ENCODE assay signal across 8 mouse cellular contexts in the genomic region with DNA sequence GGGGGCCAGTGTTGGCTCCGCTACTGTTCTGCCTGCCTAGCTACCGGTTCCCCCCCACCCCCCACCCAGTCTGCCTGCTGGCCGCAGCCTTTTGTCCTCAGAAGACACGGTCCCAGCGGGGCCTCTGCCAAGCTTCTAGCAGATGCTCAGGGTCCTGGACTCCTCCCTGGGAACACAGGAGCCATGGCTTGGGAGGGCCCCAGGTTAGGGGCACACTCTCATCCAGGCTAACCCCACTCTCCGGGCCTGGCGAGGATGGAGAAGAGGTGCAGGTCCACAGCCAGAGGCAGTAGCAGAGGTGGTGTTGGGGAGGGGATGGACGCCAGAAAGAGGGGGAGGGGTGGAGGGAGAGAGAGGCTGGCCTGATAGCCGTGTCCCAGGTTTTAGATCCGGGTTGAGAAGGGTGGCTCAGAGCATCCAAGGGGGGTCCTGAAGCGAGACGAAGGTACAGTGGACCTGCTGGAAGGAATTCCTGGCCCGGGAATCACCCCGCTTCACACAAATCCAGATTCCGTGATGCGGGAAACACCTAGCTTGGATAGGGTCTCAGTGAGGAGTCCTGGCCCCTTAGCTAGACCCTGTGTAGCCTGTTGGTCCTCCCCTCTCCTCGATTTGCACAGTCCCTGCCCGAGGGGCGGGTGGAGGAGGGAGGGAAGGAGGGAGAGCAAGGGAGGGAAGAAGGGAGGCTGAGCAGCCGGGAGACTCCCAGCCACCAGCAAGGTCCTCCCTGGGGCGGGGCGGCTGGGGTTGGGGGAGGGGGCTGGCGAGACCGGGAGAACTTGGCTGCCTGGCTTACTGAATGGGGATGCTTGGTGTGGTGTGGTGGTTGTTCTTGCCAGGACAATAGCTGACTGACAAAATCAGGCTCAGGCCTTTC. TPM values are rescaled to one million over a fixed set of nuclear protein-coding genes. Genes with fewer than 3 reads are reported as not detected.
DNase-seq lines count a peak whose midpoint lies in the region; ATAC-seq and TF ChIP-seq lines count a peak whose summit lies in the region.

A gene (minus strand): TSS at position 308 of the 877 bp plus-strand sequence.

- no peak for TF ChIP-seq CTCF in ES-Bruce4 (IDR thresholded peaks at IDR 0.05; ENCODE audit: low read depth, low read length)
- TF ChIP-seq CTCF in forebrain, postnatal 0 days (IDR thresholded peaks at IDR 0.05; ENCODE audit: low read depth), result no peak
- no peak for TF ChIP-seq CTCF in liver, postnatal 0 days (IDR thresholded peaks at IDR 0.05; ENCODE audit: low read depth)

- peak within 1 kb of the TSS; percentile 95 for H3K4me3 ChIP-seq in ES-Bruce4 (ENCODE audit: low read depth, low read length)
- peak within 1 kb of the TSS; percentile 54 for H3K4me3 ChIP-seq in forebrain, postnatal 0 days (ENCODE audit: low read depth, low read length)
- peak within 1 kb of the TSS; percentile 24 for H3K4me3 ChIP-seq in liver, postnatal 0 days (ENCODE audit: low read depth, low read length)

- H3K36me3 ChIP-seq in ES-Bruce4 (ENCODE audit: control insufficient read depth, insufficient read depth, low read length, poor library complexity, severe bottlenecking), result no peaks in the 10 kb centered on the region
- H3K36me3 ChIP-seq in forebrain, postnatal 0 days (ENCODE audit: insufficient read depth), result no peaks in the 10 kb centered on the region
- H3K36me3 ChIP-seq in liver, postnatal 0 days (replicated peaks; ENCODE audit: insufficient read depth, low read length), result no peaks in the 10 kb centered on the region

- H3K4me2 ChIP-seq in forebrain, postnatal 0 days (ENCODE audit: low read depth), result peak within 1 kb of the TSS; percentile 61
- peak within 1 kb of the TSS; percentile 44; the same call in 1 of the 2 replicates for H3K4me2 ChIP-seq in liver, postnatal 0 days (ENCODE audit: low read depth, low read length)

- H3K9me3 ChIP-seq in ES-Bruce4 (replicated peaks; ENCODE audit: control insufficient read depth, insufficient read depth, low read length, poor library complexity, severe bottlenecking), result no peaks in the 10 kb centered on the region
- no peaks in the 10 kb centered on the region for H3K9me3 ChIP-seq in forebrain, postnatal 0 days (ENCODE audit: low read length)
- H3K9me3 ChIP-seq in liver, postnatal 0 days (ENCODE audit: low read length), result no peaks in the 10 kb centered on the region

- peak; percentile 97 for ATAC-seq in forebrain, postnatal 0 days
- no peak for ATAC-seq in liver, postnatal 0 days
- no peak for ATAC-seq in monocyte, adult 5-6 weeks (replicated peaks; ENCODE audit: insufficient number of reproducible peaks, low FRiP score, low TSS enrichment, poor library complexity, severe bottlenecking)

- TF ChIP-seq POLR2A in ES-Bruce4 (IDR thresholded peaks at IDR 0.05; ENCODE audit: insufficient read depth, low read length), result no peak

- H3K27me3 ChIP-seq in ES-Bruce4 (ENCODE audit: control insufficient read depth, insufficient read depth, low read length, poor library complexity, severe bottlenecking), result no peaks in the 10 kb centered on the region
- H3K27me3 ChIP-seq in forebrain, postnatal 0 days (ENCODE audit: insufficient read depth, low read length), result no peaks in the 10 kb centered on the region; the same call in 1 of the 2 replicates
- peaks cover 19% of the 10 kb centered on the region; the same call in 1 of the 2 replicates for H3K27me3 ChIP-seq in liver, postnatal 0 days (ENCODE audit: insufficient read depth, low read length)

- H3K9ac ChIP-seq in ES-Bruce4 (ENCODE audit: low read depth, poor library complexity, severe bottlenecking), result peak within 1 kb of the TSS; percentile 64
- peak within 1 kb of the TSS; percentile 74 for H3K9ac ChIP-seq in forebrain, postnatal 0 days
- no peak within 1 kb of the TSS for H3K9ac ChIP-seq in liver, postnatal 0 days (replicated peaks)

- peaks cover 2% of the 10 kb centered on the region for H3K4me1 ChIP-seq in ES-Bruce4 (ENCODE audit: control insufficient read depth, insufficient read depth, low read length)
- peaks cover 3% of the 10 kb centered on the region; the same call in 1 of the 2 replicates for H3K4me1 ChIP-seq in forebrain, postnatal 0 days (ENCODE audit: insufficient read depth)
- H3K4me1 ChIP-seq in liver, postnatal 0 days (ENCODE audit: insufficient read depth), result no peaks in the 10 kb centered on the region

- DNase-seq in cerebellum, adult 18-20 months, result peak; percentile 66 to 71
- peak; percentile 83 for DNase-seq in forebrain, postnatal 0 days
- DNase-seq in heart, postnatal 25 days (ENCODE audit: low spot score), result peak; percentile 37
- DNase-seq in layer of hippocampus, adult 8-10 months (ENCODE audit: low spot score in 2 of 2), result peak; percentile 44 to 54
- peak; percentile 20 for DNase-seq in liver, postnatal 0 days
- DNase-seq in ovary, postnatal 36 days (ENCODE audit: low spot score), result peak; percentile 60

- WGBS in forebrain, postnatal 0 days, result 17% methylated on average over 22 of the region's 24 CpGs
- 30% methylated on average over 17 of the region's 24 CpGs for WGBS in liver, postnatal 0 days (ENCODE audit: insufficient replicate concordance)

- intact Hi-C loops in heart, postnatal 25 days (cut with DNase I), result no loop called here

- TF ChIP-seq EP300 in ES-Bruce4 (IDR thresholded peaks at IDR 0.05; ENCODE audit: insufficient read depth, low read depth, low read length), result no peak
- no peak for TF ChIP-seq EP300 in liver, postnatal 0 days (IDR thresholded peaks at IDR 0.05; ENCODE audit: low read depth)

- no peak within 1 kb of the TSS; the same call in 1 of the 2 replicates for H3K27ac ChIP-seq in ES-Bruce4 (ENCODE audit: insufficient read depth, low read length)
- peak within 1 kb of the TSS; percentile 81 for H3K27ac ChIP-seq in forebrain, postnatal 0 days (ENCODE audit: low read depth, low read length)
- no peak within 1 kb of the TSS for H3K27ac ChIP-seq in liver, postnatal 0 days (ENCODE audit: low read depth)

RNA-seq across cellular contexts. Expression of the gene that starts here (rescaled TPM):
- polyA plus RNA-seq in ES-Bruce4 (2011; ENCODE audit: insufficient read depth, insufficient read length, low read depth, missing spikeins), result 2.7 and 4.3 TPM in 2 replicates
- total RNA-seq in forebrain, postnatal 0 days (2014; rRNA removed), result 22.2 and 27.9 TPM in 2 replicates
- polyA plus RNA-seq in forebrain, postnatal 0 days (2015; fragmentation: Nextera tagmentation; extraction: Ambion mirVana), result 6.9 and 7.1 TPM in 2 replicates
- total RNA-seq in heart, postnatal 25 days (2021), result 1 to 10 TPM in 1 of 2 experiments, under 1 TPM in 1; 0.68 to 1.3 TPM
- 10 to 100 TPM; 14.3 to 17.8 (median 15.6) TPM for total RNA-seq in layer of hippocampus, adult 8-10 months (2022)
- 0.15 TPM in 1 of 2 replicates, not detected in the other for polyA plus RNA-seq in liver, postnatal 0 days (2015; fragmentation: Nextera tagmentation; extraction: Ambion mirVana)
- total RNA-seq in monocyte, adult 5-6 weeks (2017), result not detected in 3 replicates

Comparison
In these comparisons a context has a peak if more than half of its experiments do, and no peak if none do; other contexts are left out.
1. RNA of the gene that starts here (total RNA-seq): 22.2 to 27.9 TPM in forebrain, postnatal 0 days and 14.3 to 17.8 TPM in layer of hippocampus, adult 8-10 months; 0.68 to 1.3 TPM in heart, postnatal 25 days and not detected in monocyte, adult 5-6 weeks; every median in the first group is over 4 times any median in the second.
2. Peak in DNase-seq, H3K4me3 ChIP-seq and H3K4me2 ChIP-seq in liver, postnatal 0 days; RNA of the gene not detected or under 1 TPM.
3. H3K4me3 ChIP-seq: peak in every context shown above with its lines; median percentile 95 in ES-Bruce4; 54 in forebrain, postnatal 0 days; 24 in liver, postnatal 0 days.
4. DNase-seq: peak in every context shown above with its lines; median percentile 83 in forebrain, postnatal 0 days; 68 in cerebellum, adult 18-20 months; 60 in ovary, postnatal 36 days; 49 in layer of hippocampus, adult 8-10 months; 37 in heart, postnatal 25 days; 20 in liver, postnatal 0 days.